ENCODE assay signal across 11 mouse cellular contexts in the genomic region with DNA sequence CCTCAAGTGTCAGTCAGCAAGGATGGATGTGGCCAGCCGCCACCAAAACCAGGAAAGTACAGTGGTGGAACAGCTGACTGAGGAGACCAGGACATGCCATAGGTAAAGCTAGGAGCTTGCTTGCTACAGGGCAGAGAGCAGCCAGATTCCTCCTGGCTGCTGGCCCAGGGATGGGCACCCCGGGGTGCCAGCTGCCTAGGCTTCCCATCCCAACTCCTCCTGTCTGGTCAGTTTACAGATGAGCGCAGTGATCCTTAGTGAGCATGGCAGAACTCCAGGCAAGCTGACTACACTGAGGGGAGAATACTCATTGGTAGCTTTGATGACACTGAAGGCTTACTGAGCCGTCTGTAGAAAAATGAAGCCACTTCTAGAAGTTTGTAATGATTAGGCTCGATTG. TPM values are rescaled to one million over a fixed set of nuclear protein-coding genes. Genes with fewer than 3 reads are reported as not detected.
DNase-seq lines count a peak whose midpoint lies in the region; ATAC-seq and TF ChIP-seq lines count a peak whose summit lies in the region.
"Had no signal": no experiment of that assay in that cellular context is flagged by ENCODE, and none has a peak within 500 bp of the region (broad histone marks: within the 10 kb centered on the region; RNA-seq: fewer than 3 reads in every experiment).

No protein-coding gene starts in this region.

- peak; percentile 38 to 41 for DNase-seq in cerebellum, adult 2 months
- DNase-seq in heart, postnatal 36 days, result no peak
- no peak for DNase-seq in embryo, embryonic 10.5 days (ENCODE audit: low spot score)
- DNase-seq: adrenal gland, postnatal 36 days; layer of hippocampus, adult 9-11 months had no signal

- peak overlapping the region; percentile 63 for H3K4me2 ChIP-seq in heart, embryonic 16.5 days (ENCODE audit: low read depth, low read length)
- 0 out of 2 replicates have a peak overlapping the region, but pooled peaks have one; percentile 3 for H3K4me2 ChIP-seq in intestine, embryonic 15.5 days (replicated peaks)

- peaks cover 17% of the 10 kb centered on the region for H3K4me1 ChIP-seq in cerebellum, adult 2 months (ENCODE audit: control insufficient read depth, insufficient read depth, low read length)
- H3K4me1 ChIP-seq in heart, embryonic 16.5 days (ENCODE audit: control insufficient read depth, insufficient read depth, low read length), result peaks cover 63% of the 10 kb centered on the region
- H3K4me1 ChIP-seq in megakaryocyte, embryonic 14.5 days, result peaks cover 78% of the 10 kb centered on the region
- peaks cover 43% of the 10 kb centered on the region for H3K4me1 ChIP-seq in intestine, embryonic 15.5 days (replicated peaks)

- no peak overlapping the region for H3K27ac ChIP-seq in cerebellum, adult 2 months (ENCODE audit: insufficient read depth, low read length)
- H3K27ac ChIP-seq in heart, embryonic 16.5 days (ENCODE audit: low read length), result peak overlapping the region; percentile 96
- H3K27ac ChIP-seq in intestine, embryonic 15.5 days, result peak overlapping the region; percentile 2; the same call in 1 of the 2 replicates
- H3K27ac ChIP-seq: liver, embryonic 14.5 days had no signal

- H3K9me3 ChIP-seq in heart, embryonic 16.5 days (replicated peaks; ENCODE audit: control insufficient read depth, low read length), result no peaks in the 10 kb centered on the region
- no peaks in the 10 kb centered on the region for H3K9me3 ChIP-seq in megakaryocyte, embryonic 14.5 days
- H3K9me3 ChIP-seq in intestine, embryonic 15.5 days, result no peaks in the 10 kb centered on the region

- TF ChIP-seq CTCF in cerebellum, adult 2 months (IDR thresholded peaks at IDR 0.05; ENCODE audit: borderline replicate concordance, insufficient read depth, low read depth, low read length), result no peak

- TF ChIP-seq POLR2A in cerebellum, adult 2 months (IDR thresholded peaks at IDR 0.05; ENCODE audit: borderline replicate concordance, insufficient read depth, low read length), result no peak

- WGBS in cerebellum, adult 2 months, result 25% methylated on average over 5 of the region's 5 CpGs
- 41% methylated on average over 5 of the region's 5 CpGs for WGBS in heart, embryonic 16.5 days
- WGBS in intestine, embryonic 15.5 days, result 64% methylated on average over 5 of the region's 5 CpGs

- H3K4me3 ChIP-seq in cerebellum, adult 2 months (replicated peaks; ENCODE audit: insufficient read depth, low read depth, low read length), result no peak overlapping the region
- H3K4me3 ChIP-seq in heart, embryonic 16.5 days (ENCODE audit: low read length), result peak overlapping the region; percentile 17
- peak overlapping the region; percentile 77 for H3K4me3 ChIP-seq in megakaryocyte, embryonic 14.5 days (replicated peaks)
- H3K4me3 ChIP-seq in intestine, embryonic 15.5 days (replicated peaks), result no peak overlapping the region

- intact Hi-C loops in heart, postnatal 36 days (cut with DNase I), result no loop called here

- no peaks in the 10 kb centered on the region for H3K27me3 ChIP-seq in cerebellum, adult 2 months (ENCODE audit: control insufficient read depth, insufficient read depth, low read length)
- no peaks in the 10 kb centered on the region for H3K27me3 ChIP-seq in heart, embryonic 16.5 days (ENCODE audit: control insufficient read depth, insufficient read depth, low read length)
- H3K27me3 ChIP-seq in megakaryocyte, embryonic 14.5 days (replicated peaks), result no peaks in the 10 kb centered on the region
- no peaks in the 10 kb centered on the region for H3K27me3 ChIP-seq in intestine, embryonic 15.5 days (replicated peaks)

- no peaks in the 10 kb centered on the region for H3K36me3 ChIP-seq in heart, embryonic 16.5 days (ENCODE audit: control insufficient read depth, insufficient read depth)
- no peaks in the 10 kb centered on the region for H3K36me3 ChIP-seq in megakaryocyte, embryonic 14.5 days (replicated peaks; ENCODE audit: low read length)
- no peaks in the 10 kb centered on the region for H3K36me3 ChIP-seq in intestine, embryonic 15.5 days

- no peak; the same call in 1 of the 2 replicates for ATAC-seq in cerebellum, adult (ENCODE audit: insufficient number of reproducible peaks, low FRiP score, low TSS enrichment)
- ATAC-seq in heart, embryonic 16.5 days (replicated peaks; ENCODE audit: extremely low read depth, insufficient read depth, low FRiP score), result no peak
- no peak for ATAC-seq in megakaryocyte, adult 5-6 weeks (ENCODE audit: poor library complexity, severe bottlenecking)
- no peak for ATAC-seq in intestine, embryonic 15.5 days

- peak overlapping the region; percentile 23 for H3K9ac ChIP-seq in heart, embryonic 16.5 days (ENCODE audit: low read length)
- H3K9ac ChIP-seq in intestine, embryonic 15.5 days, result no peak overlapping the region
- H3K9ac ChIP-seq: liver, embryonic 14.5 days had no signal

RNA-seq across cellular contexts. Expression of a gene that starts 32.7 kb away (rescaled TPM):
- 0.27 and 0.34 TPM in 2 replicates for polyA plus RNA-seq in cerebellum, adult 2 months (2012; rRNA removed)
- 3.7 and 4.0 TPM in 2 replicates for polyA plus RNA-seq in heart, embryonic 16.5 days (2015; fragmentation: Nextera tagmentation; extraction: Ambion mirVana)
- 10 to 100 TPM; 36.8 to 68.6 TPM for total RNA-seq in heart, postnatal 36 days (2021)
- not detected in 2 replicates for polyA plus RNA-seq in megakaryocyte, embryonic 14.5 days (2012; ENCODE audit: insufficient read depth, low replicate concordance)
- not detected in 2 replicates for total RNA-seq in megakaryocyte, adult 5-6 weeks (2015)
- not detected in 2 replicates for total RNA-seq in megakaryocyte, adult 5-6 weeks (2017)
- polyA plus RNA-seq in intestine, embryonic 15.5 days (2015; fragmentation: Nextera tagmentation; extraction: Ambion mirVana), result 1.3 and 2.0 TPM in 2 replicates

RNA-seq across cellular contexts. Expression of a gene that starts 49.2 kb away (rescaled TPM):
- polyA plus RNA-seq in cerebellum, adult 2 months (2012; rRNA removed), result 17.9 and 19.4 TPM in 2 replicates
- 32.6 and 33.2 TPM in 2 replicates for polyA plus RNA-seq in heart, embryonic 16.5 days (2015; fragmentation: Nextera tagmentation; extraction: Ambion mirVana)
- total RNA-seq in heart, postnatal 36 days (2021), result 10 to 100 TPM; 61.9 to 62.4 TPM
- polyA plus RNA-seq in megakaryocyte, embryonic 14.5 days (2012; ENCODE audit: insufficient read depth, low replicate concordance), result 5.9 and 13.6 TPM in 2 replicates
- 6.1 and 7.5 TPM in 2 replicates for total RNA-seq in megakaryocyte, adult 5-6 weeks (2015)
- 11.4 and 12.0 TPM in 2 replicates for total RNA-seq in megakaryocyte, adult 5-6 weeks (2017)
- 20.5 and 22.1 TPM in 2 replicates for polyA plus RNA-seq in intestine, embryonic 15.5 days (2015; fragmentation: Nextera tagmentation; extraction: Ambion mirVana)

Comparison
In these comparisons a context has a peak if more than half of its experiments do, and no peak if none do; other contexts are left out.
1. DNase-seq: peak in cerebellum, adult 2 months (2 of 2); none in heart, postnatal 36 days (0 of 2) and embryo, embryonic 10.5 days (single experiment).
2. H3K4me3 ChIP-seq: peak in heart, embryonic 16.5 days (single experiment) and megakaryocyte, embryonic 14.5 days (single experiment); none in cerebellum, adult 2 months (single experiment) and intestine, embryonic 15.5 days (single experiment).